Mouse (Mus musculus) yolk sac, embryonic 10.5 days (tissue): Measurements from ENCODE around the gene Aldh6a1.

Experiments used
- DNase-seq: peaks from one replicate; pipeline ENCODE4 v3.0.0-alpha.2; 2017; ENCODE audit warnings: low spot score

The Aldh6a1 gene

GRCm38 (mm10) chr12:84450718-84451646, at the start of gene Aldh6a1, which contains the start of gene Lin52:
TSS of gene Aldh6a1 (minus strand) at chr12:84451004.
TSS of gene Lin52 (plus strand) at chr12:84451422.
- peak; percentile 99 for DNase-seq

GRCm38 (mm10) chr12:84496795-84497194, 46.0 kb upstream of the Aldh6a1 start:
- no peak for DNase-seq

- no peak for DNase-seq
Observed at GRCm38 (mm10) chr12:84487324-84488056, 36.7 kb upstream of the Aldh6a1 start.

GRCm38 (mm10) chr12:84482778-84483585, 32.2 kb upstream of the Aldh6a1 start:
- DNase-seq = peak; percentile 75

- peak; percentile 49 for DNase-seq
Observed at GRCm38 (mm10) chr12:84481251-84481650, 30.4 kb upstream of the Aldh6a1 start.

GRCm38 (mm10) chr12:84478937-84479336, 28.1 kb upstream of the Aldh6a1 start:
- no peak for DNase-seq

GRCm38 (mm10) chr12:84468701-84469100, 17.9 kb upstream of the Aldh6a1 start:
- DNase-seq = no peak

GRCm38 (mm10) chr12:84462856-84463255, 12.1 kb upstream of the Aldh6a1 start:
- DNase-seq = no peak

GRCm38 (mm10) chr12:84461416-84461815, 10.6 kb upstream of the Aldh6a1 start:
- DNase-seq = no peak

- no peak for DNase-seq
Observed at GRCm38 (mm10) chr12:84459845-84460244, 9.0 kb upstream of the Aldh6a1 start.

GRCm38 (mm10) chr12:84456911-84457310, 6.1 kb upstream of the Aldh6a1 start:
- DNase-seq = no peak

GRCm38 (mm10) chr12:84451801-84452200, 997 bp upstream of the Aldh6a1 start:
- no peak for DNase-seq

- no peak for DNase-seq
Observed at GRCm38 (mm10) chr12:84450351-84450717, 470 bp downstream of the Aldh6a1 start.

GRCm38 (mm10) chr12:84449887-84450286, 917 bp downstream of the Aldh6a1 start:
- no peak for DNase-seq

- no peak for DNase-seq
Observed at GRCm38 (mm10) chr12:84448181-84448580, 2.6 kb downstream of the Aldh6a1 start.

GRCm38 (mm10) chr12:84447386-84447785, 3.4 kb downstream of the Aldh6a1 start:
- DNase-seq = no peak

GRCm38 (mm10) chr12:84442526-84442925, 8.3 kb downstream of the Aldh6a1 start:
- DNase-seq = no peak

GRCm38 (mm10) chr12:84438697-84439096, 12.1 kb downstream of the Aldh6a1 start:
- DNase-seq = no peak

GRCm38 (mm10) chr12:84429825-84430224, 21.0 kb downstream of the Aldh6a1 start:
- DNase-seq = no peak

- no peak for DNase-seq
Observed at GRCm38 (mm10) chr12:84423990-84424389, 26.8 kb downstream of the Aldh6a1 start.

GRCm38 (mm10) chr12:84417605-84417922, 33.2 kb downstream of the Aldh6a1 start:
- no peak for DNase-seq
